Mouse (Mus musculus) cortical plate, adult 2 months (tissue): ENCODE measurements around the gene Polr2l. TPM values are rescaled to one million over a fixed set of nuclear protein-coding genes. Genes with fewer than 3 reads are reported as not detected.

Source experiments
- H3K27ac ChIP-seq: fragments of 200-500 bp; 2 replicates; pipeline ENCODE4 v1.5.1; 2012; ENCODE audit warnings: low read length, control low read depth, inconsistent platforms; ENCODE audit not compliant: insufficient read depth
- H3K4me1 ChIP-seq: fragments of 200-500 bp; 2 replicates; pipeline ENCODE4 v1.6.1; 2011; ENCODE audit warnings: low read length; ENCODE audit not compliant: control insufficient read depth, insufficient read depth
- H3K4me3 ChIP-seq: fragments of 200-500 bp; 2 replicates; pipeline ENCODE4 v1.5.1; 2011; ENCODE audit warnings: mild to moderate bottlenecking, low read length, control low read depth; ENCODE audit not compliant: insufficient read depth
- CTCF ChIP-seq: fragments of 200-500 bp; IDR thresholded peaks from 2 replicates; pipeline ENCODE4 v1.5.1; 2011; ENCODE audit warnings: mild to moderate bottlenecking, control low read depth, low read length; ENCODE audit not compliant: insufficient read depth; ENCODE audit errors: extremely low read depth
- POLR2A ChIP-seq: fragments of 200-500 bp; IDR thresholded peaks from 2 replicates; pipeline ENCODE4 v1.6.1; 2011; ENCODE audit warnings: mild to moderate bottlenecking, low read length, control low read depth; ENCODE audit not compliant: insufficient read depth; ENCODE audit errors: extremely low read depth
- polyA plus RNA-seq: library from polyadenylated mRNA; depleted of rRNA; stranded (reverse); fragments of >200 nt; gene quantifications from 2 replicates; pipeline ENCODE4 v1.2.3, GENCODE M21; 2012

The Polr2l gene
- polyA plus RNA-seq, 1 experiment, result 52.1 TPM

- H3K4me3 ChIP-seq, result no peak overlapping the region
- H3K4me1 ChIP-seq, result peaks cover 2% of the 10 kb centered on the region; the same call in 1 of the 2 replicates
- TF ChIP-seq POLR2A, result no peak
- no peak overlapping the region for H3K27ac ChIP-seq
Observed at GRCm38 (mm10) chr7:141506278-141506677, 31.3 kb upstream of the Polr2l start.

GRCm38 (mm10) chr7:141502556-141502905 is 27.6 kb upstream of the Polr2l start:
- H3K27ac ChIP-seq, result no peak overlapping the region
- H3K4me3 ChIP-seq, result no peak overlapping the region
- TF ChIP-seq CTCF, result no peak
- TF ChIP-seq POLR2A, result no peak
- no peaks in the 10 kb centered on the region for H3K4me1 ChIP-seq

- no peak overlapping the region for H3K27ac ChIP-seq
- H3K4me1 ChIP-seq, result no peaks in the 10 kb centered on the region
- H3K4me3 ChIP-seq, result no peak overlapping the region
- TF ChIP-seq POLR2A, result no peak
- TF ChIP-seq CTCF, result no peak
Observed at GRCm38 (mm10) chr7:141501820-141502555, 27.1 kb upstream of the Polr2l start.

GRCm38 (mm10) chr7:141497600-141497999 is 22.7 kb upstream of the Polr2l start:
- no peak overlapping the region for H3K27ac ChIP-seq
- H3K4me3 ChIP-seq, result no peak overlapping the region
- TF ChIP-seq POLR2A (no peak), CTCF (no peak)
- no peaks in the 10 kb centered on the region for H3K4me1 ChIP-seq

GRCm38 (mm10) chr7:141495940-141496339 is 21.0 kb upstream of the Polr2l start:
- no peak for TF ChIP-seq POLR2A
- no peak for TF ChIP-seq CTCF
- no peak overlapping the region for H3K27ac ChIP-seq
- no peaks in the 10 kb centered on the region for H3K4me1 ChIP-seq
- no peak overlapping the region for H3K4me3 ChIP-seq

- Histone ChIP-seq H3K4me3 (no peak overlapping the region), H3K4me1 (no peaks in the 10 kb centered on the region)
Observed at GRCm38 (mm10) chr7:141495379-141495778, 20.4 kb upstream of the Polr2l start.

GRCm38 (mm10) chr7:141493729-141494128 is 18.8 kb upstream of the Polr2l start:
- no peaks in the 10 kb centered on the region for H3K4me1 ChIP-seq
- TF ChIP-seq POLR2A (no peak), CTCF (no peak)
- H3K4me3 ChIP-seq, result no peak overlapping the region
- no peak overlapping the region for H3K27ac ChIP-seq

More at GRCm38 (mm10) chr7:141495379-141495778, 20.4 kb upstream of the Polr2l start:
- no peak overlapping the region for H3K27ac ChIP-seq
- TF ChIP-seq POLR2A (no peak), CTCF (no peak)

- no peak for TF ChIP-seq CTCF
- TF ChIP-seq POLR2A, result no peak
- Histone ChIP-seq H3K4me3 (no peak overlapping the region), H3K4me1 (no peaks in the 10 kb centered on the region), H3K27ac (no peak overlapping the region)
Observed at GRCm38 (mm10) chr7:141492738-141493137, 17.8 kb upstream of the Polr2l start.

- TF ChIP-seq POLR2A (no peak), CTCF (peak; percentile 21; the same call in 1 of the 2 replicates)
- Histone ChIP-seq H3K4me3 (no peak overlapping the region), H3K27ac (no peak overlapping the region), H3K4me1 (no peaks in the 10 kb centered on the region)
Observed at GRCm38 (mm10) chr7:141491151-141491550, 16.2 kb upstream of the Polr2l start.

- H3K4me3 ChIP-seq, result no peak overlapping the region
- TF ChIP-seq POLR2A (no peak), CTCF (no peak)
- H3K27ac ChIP-seq, result no peak overlapping the region
- H3K4me1 ChIP-seq, result no peaks in the 10 kb centered on the region
Observed at GRCm38 (mm10) chr7:141487141-141487540, 12.2 kb upstream of the Polr2l start.
